Mouse (Mus musculus) spleen, postnatal 10 days (tissue): ENCODE results near the gene Aim2.
A peak's percentile ranks its signal among the peaks of the same experiment; 100 is the strongest.

Experiments used
- DNase-seq, 2 experiments: peaks; one replicate each; pipeline ENCODE4 v3.0.0; 2021 to 2022; ENCODE audit warnings: low spot score in 2 of 2

Aim2 gene

GRCm38 (mm10) chr1:173348527-173348926 is 2.2 kb upstream of the Aim2 start:
- DNase-seq = no peak

- DNase-seq = no peak
Observed at GRCm38 (mm10) chr1:173349192-173349591, 1.5 kb upstream of the Aim2 start.

GRCm38 (mm10) chr1:173349946-173350345 is 733 bp upstream of the Aim2 start:
- peak; percentile 46 to 56 for DNase-seq

- DNase-seq = no peak
Observed at GRCm38 (mm10) chr1:173355107-173355846, 4.6 kb downstream of the Aim2 start.

- DNase-seq = no peak
Observed at GRCm38 (mm10) chr1:173356699-173357098, 6.0 kb downstream of the Aim2 start.

GRCm38 (mm10) chr1:173357799-173358198 is 7.1 kb downstream of the Aim2 start:
- no peak for DNase-seq

GRCm38 (mm10) chr1:173359590-173360290 is 9.1 kb downstream of the Aim2 start:
- DNase-seq = no peak

- peak in 1 of 2 experiments; percentile 59 for DNase-seq
Observed at GRCm38 (mm10) chr1:173361651-173362050, 11.0 kb downstream of the Aim2 start.

GRCm38 (mm10) chr1:173363436-173363835 is 12.8 kb downstream of the Aim2 start:
- no peak for DNase-seq

GRCm38 (mm10) chr1:173364125-173364800 is 13.6 kb downstream of the Aim2 start:
- DNase-seq = no peak

GRCm38 (mm10) chr1:173365970-173366409 is 15.3 kb downstream of the Aim2 start:
- DNase-seq = peak in 1 of 2 experiments; percentile 23

- DNase-seq = no peak
Observed at GRCm38 (mm10) chr1:173366701-173367355, 16.1 kb downstream of the Aim2 start.

GRCm38 (mm10) chr1:173367356-173368046 is 16.8 kb downstream of the Aim2 start, which contains the start of gene Cadm3:
Gene Cadm3 (minus strand): TSS chr1:173367695.
- no peak for DNase-seq

GRCm38 (mm10) chr1:173369611-173370010 is 18.9 kb downstream of the Aim2 start:
- no peak for DNase-seq

GRCm38 (mm10) chr1:173370456-173370855 is 19.8 kb downstream of the Aim2 start:
- DNase-seq = no peak

GRCm38 (mm10) chr1:173371586-173371985 is 20.9 kb downstream of the Aim2 start:
- no peak for DNase-seq

GRCm38 (mm10) chr1:173374020-173374419 is 23.3 kb downstream of the Aim2 start:
- no peak for DNase-seq

- peak in 1 of 2 experiments; percentile 69 for DNase-seq
Observed at GRCm38 (mm10) chr1:173377380-173378112, 26.9 kb downstream of the Aim2 start.

GRCm38 (mm10) chr1:173381436-173381835 is 30.8 kb downstream of the Aim2 start:
- no peak for DNase-seq

GRCm38 (mm10) chr1:173389431-173389830 is 38.8 kb downstream of the Aim2 start:
- DNase-seq = no peak
